Mouse (Mus musculus) lung, embryonic 15.5 days (tissue): ENCODE results near the gene Palld. TPM values are rescaled to one million over a fixed set of nuclear protein-coding genes. Genes with fewer than 3 reads are reported as not detected.

ENCODE experiments used
- ATAC-seq: fragments of 200-750 bp; cut with Nextera tagmentation; 2 replicates; pipeline ENCODE4 v1.8.0; 2017; ENCODE audit warnings: moderate number of reproducible peaks, borderline replicate concordance; ENCODE audit not compliant: low FRiP score, low TSS enrichment; ENCODE audit errors: extremely low read depth
- H3K27ac ChIP-seq: fragments of 300-500 bp; sonication (generic); 2 replicates; pipeline ENCODE4 v1.5.1; 2015; ENCODE audit warnings: moderate library complexity, mild to moderate bottlenecking, inconsistent platforms
- H3K27me3 ChIP-seq: fragments of 300-500 bp; sonication (generic); 2 replicates; pipeline ENCODE4 v1.6.1; 2015; ENCODE audit warnings: inconsistent platforms
- H3K36me3 ChIP-seq: fragments of 300-500 bp; sonication (generic); 2 replicates; pipeline ENCODE4 v1.6.1; 2015; ENCODE audit warnings: inconsistent platforms
- H3K4me1 ChIP-seq: fragments of 300-500 bp; sonication (generic); 2 replicates; pipeline ENCODE4 v1.6.1; 2015; ENCODE audit warnings: inconsistent platforms
- H3K4me2 ChIP-seq: fragments of 300-500 bp; sonication (generic); 2 replicates; pipeline ENCODE4 v1.6.1; 2015; ENCODE audit warnings: inconsistent platforms, mild to moderate bottlenecking, moderate library complexity
- H3K4me3 ChIP-seq: fragments of 300-500 bp; sonication (generic); 2 replicates; pipeline ENCODE4 v1.5.1; 2015; ENCODE audit warnings: mild to moderate bottlenecking, inconsistent platforms
- H3K9ac ChIP-seq: fragments of 300-500 bp; sonication (generic); 2 replicates; pipeline ENCODE4 v1.6.1; 2015; ENCODE audit warnings: inconsistent platforms
- H3K9me3 ChIP-seq: fragments of 300-500 bp; sonication (generic); 2 replicates; pipeline ENCODE4 v1.6.1; 2016; ENCODE audit warnings: inconsistent platforms
- WGBS: fragments of 180-500 bp; shearing (Covaris S2); methylation state at CpG from one replicate; pipeline ENCODE4 v1.1.7; 2015; 5-methylcytosine and 5-hydroxymethylcytosine counted together
- polyA plus RNA-seq: library from polyadenylated mRNA; unstranded; fragments of >200 nt; fragmentation: Nextera tagmentation; extraction: Ambion mirVana; gene quantifications from 2 replicates; pipeline ENCODE4 v1.2.1, GENCODE M21; 2015

Palld gene
- polyA plus RNA-seq, 1 experiment from 2014 or later = 96.5 TPM

DNA sequence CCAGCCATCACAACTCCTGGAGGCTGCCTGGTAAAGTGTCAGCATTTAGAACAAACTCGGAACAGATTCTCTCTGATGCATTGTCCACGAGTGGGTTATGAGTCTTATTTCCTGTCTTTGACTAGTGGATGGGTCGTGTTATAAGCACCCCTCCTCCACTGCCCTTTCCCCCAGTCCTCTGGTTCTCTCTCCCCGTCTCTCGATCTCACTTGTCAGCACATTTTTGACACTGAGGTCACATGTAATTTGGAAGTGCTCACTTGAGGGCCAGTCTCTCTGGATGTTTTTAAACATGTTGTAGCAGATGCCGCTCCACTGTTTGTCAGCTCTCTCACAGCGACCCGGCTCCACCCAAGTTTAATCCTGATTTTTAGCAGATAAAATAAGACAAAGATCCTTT is 237.5 kb downstream of the Palld start:
- no peak overlapping the region for H3K4me2 ChIP-seq
- peaks cover 32% of the 10 kb centered on the region for H3K4me1 ChIP-seq
- no peak overlapping the region for H3K9ac ChIP-seq
- no peaks in the 10 kb centered on the region for H3K9me3 ChIP-seq
- 20% methylated on average over 8 of the region's 8 CpGs for WGBS
- no peaks in the 10 kb centered on the region for H3K27me3 ChIP-seq
- no peaks in the 10 kb centered on the region for H3K36me3 ChIP-seq
- H3K4me3 ChIP-seq = no peak overlapping the region
- ATAC-seq = peak; percentile 86; the same call in 1 of the 2 replicates
- H3K27ac ChIP-seq = peak overlapping the region; percentile 76

DNA sequence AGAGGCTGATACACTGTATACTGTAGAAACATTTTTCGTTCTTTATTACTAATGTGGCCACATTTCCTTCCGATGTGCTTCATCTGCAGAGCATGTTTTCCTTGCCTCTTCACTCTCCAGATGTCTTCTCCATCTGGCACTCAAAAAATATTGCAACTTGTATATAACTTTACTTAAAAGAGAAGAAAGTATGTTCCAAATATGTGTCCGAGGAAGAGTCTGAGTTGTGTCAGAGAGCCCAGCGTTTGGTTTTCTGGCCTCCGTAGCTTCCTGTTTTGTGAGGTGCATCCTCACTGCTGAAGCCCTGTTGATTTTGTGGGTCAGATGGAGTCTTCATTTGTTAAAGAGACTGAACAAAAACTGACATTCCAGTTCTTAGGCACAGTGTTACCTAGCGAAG is 238.3 kb downstream of the Palld start:
- Histone ChIP-seq H3K36me3 (no peaks in the 10 kb centered on the region), H3K4me2 (no peak overlapping the region), H3K4me1 (peaks cover 32% of the 10 kb centered on the region), H3K27ac (peak overlapping the region; percentile 76), H3K9ac (no peak overlapping the region), H3K4me3 (no peak overlapping the region), H3K27me3 (no peaks in the 10 kb centered on the region), H3K9me3 (no peaks in the 10 kb centered on the region)
- ATAC-seq = peak; percentile 7; the same call in 1 of the 2 replicates
- WGBS = 58% methylated on average over 6 of the region's 6 CpGs

DNA sequence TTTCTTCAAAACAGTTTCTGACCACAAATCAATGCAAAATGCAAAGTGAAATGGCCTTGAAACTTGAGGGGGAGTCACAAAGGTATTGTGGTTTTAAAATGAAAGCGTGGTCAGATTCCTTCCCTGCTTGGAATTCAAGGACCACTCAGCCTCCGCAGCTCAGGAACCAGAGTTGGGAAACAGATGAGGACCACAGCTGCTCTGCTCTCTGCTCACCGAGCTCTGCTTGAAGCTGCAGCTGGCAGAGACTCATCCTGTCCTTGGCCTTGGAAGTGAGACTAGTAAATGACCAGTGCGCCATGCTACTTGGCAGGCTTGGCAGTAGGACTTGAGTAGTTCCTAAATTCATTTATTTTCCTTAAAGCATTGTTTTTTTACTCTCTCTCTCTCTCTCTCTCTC is 239.7 kb downstream of the Palld start:
- no peaks in the 10 kb centered on the region for H3K27me3 ChIP-seq
- peaks cover 32% of the 10 kb centered on the region for H3K4me1 ChIP-seq
- ATAC-seq = no peak
- H3K27ac ChIP-seq = peak overlapping the region; percentile 35; the same call in 1 of the 2 replicates
- no peak overlapping the region for H3K4me3 ChIP-seq
- no peak overlapping the region for H3K9ac ChIP-seq
- H3K9me3 ChIP-seq = no peaks in the 10 kb centered on the region
- no peak overlapping the region for H3K4me2 ChIP-seq
- no peaks in the 10 kb centered on the region for H3K36me3 ChIP-seq
- 49% methylated on average over 4 of the region's 4 CpGs for WGBS

DNA sequence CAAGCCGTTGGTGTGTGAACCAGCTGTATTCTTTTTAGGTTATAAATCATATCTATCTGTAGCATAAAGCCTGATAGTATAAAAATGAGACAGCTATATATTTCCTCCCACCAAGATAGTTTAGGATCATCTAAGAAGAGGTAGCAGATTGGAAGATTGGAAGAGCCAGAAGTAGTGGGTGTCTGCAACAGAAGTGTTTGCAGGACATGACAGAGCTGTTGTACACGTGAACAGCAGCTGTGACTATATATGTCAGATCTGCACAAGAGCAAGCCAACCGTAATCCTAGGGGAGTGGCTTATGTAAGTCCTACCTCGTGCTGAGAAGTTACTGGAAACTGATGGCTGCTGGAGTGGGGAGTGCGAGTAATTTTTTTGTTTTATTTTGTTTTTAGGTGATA is 240.9 kb downstream of the Palld start:
- Histone ChIP-seq H3K36me3 (no peaks in the 10 kb centered on the region), H3K4me3 (no peak overlapping the region), H3K27ac (no peak overlapping the region), H3K27me3 (no peaks in the 10 kb centered on the region), H3K4me1 (peaks cover 27% of the 10 kb centered on the region), H3K9me3 (no peaks in the 10 kb centered on the region), H3K4me2 (no peak overlapping the region), H3K9ac (no peak overlapping the region)
- 61% methylated on average over 5 of the region's 5 CpGs for WGBS
- no peak for ATAC-seq

DNA sequence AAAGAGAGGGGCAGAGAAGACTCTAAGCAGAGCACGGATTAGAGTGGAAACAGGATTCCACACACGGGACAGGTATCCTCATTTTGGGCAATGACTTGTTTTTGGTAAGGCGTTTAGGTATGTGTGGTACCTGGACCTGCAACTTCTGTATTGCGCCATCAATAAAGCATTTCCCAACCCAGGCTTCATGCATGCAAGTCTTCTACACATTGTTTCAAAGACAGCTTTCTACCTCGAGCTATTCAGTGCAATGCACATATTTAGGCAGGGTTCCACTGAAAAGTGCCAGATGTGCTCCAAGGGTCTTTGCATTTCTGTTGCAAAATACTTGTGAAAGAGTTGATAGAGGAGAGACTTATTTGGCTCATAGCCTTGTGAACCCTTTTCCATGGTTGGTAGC is 241.5 kb downstream of the Palld start:
- H3K27ac ChIP-seq = no peak overlapping the region
- no peak overlapping the region for H3K9ac ChIP-seq
- no peaks in the 10 kb centered on the region for H3K27me3 ChIP-seq
- 83% methylated on average over 5 of the region's 5 CpGs for WGBS
- no peak overlapping the region for H3K4me2 ChIP-seq
- no peaks in the 10 kb centered on the region for H3K36me3 ChIP-seq
- ATAC-seq = no peak
- no peak overlapping the region for H3K4me3 ChIP-seq
- peaks cover 26% of the 10 kb centered on the region for H3K4me1 ChIP-seq
- H3K9me3 ChIP-seq = no peaks in the 10 kb centered on the region

DNA sequence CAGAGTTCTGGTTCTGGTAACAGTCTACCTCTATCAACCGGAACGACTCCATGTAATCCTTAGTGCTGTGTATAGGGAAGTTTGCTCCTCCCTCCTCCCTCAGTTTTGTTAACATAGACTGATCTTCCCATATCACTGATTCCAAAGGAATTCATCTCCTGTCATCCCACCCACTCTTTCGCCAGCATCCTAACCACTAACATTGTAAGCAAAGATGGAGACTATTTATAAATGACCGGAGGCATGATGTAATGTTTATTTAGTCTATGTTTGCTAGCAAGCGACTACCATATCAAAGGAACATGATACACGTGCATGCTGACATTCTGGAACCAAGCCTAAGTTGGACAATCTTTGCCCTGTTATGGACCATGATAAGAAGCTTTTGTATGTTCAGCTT is 250.5 kb downstream of the Palld start:
- Histone ChIP-seq H3K4me1 (peaks cover 11% of the 10 kb centered on the region; the same call in 1 of the 2 replicates), H3K4me3 (no peak overlapping the region), H3K36me3 (no peaks in the 10 kb centered on the region), H3K27ac (no peak overlapping the region), H3K9me3 (no peaks in the 10 kb centered on the region), H3K27me3 (no peaks in the 10 kb centered on the region), H3K9ac (no peak overlapping the region), H3K4me2 (no peak overlapping the region)
- ATAC-seq = peak; percentile 60
- WGBS = 25% methylated on average over 6 of the region's 6 CpGs

DNA sequence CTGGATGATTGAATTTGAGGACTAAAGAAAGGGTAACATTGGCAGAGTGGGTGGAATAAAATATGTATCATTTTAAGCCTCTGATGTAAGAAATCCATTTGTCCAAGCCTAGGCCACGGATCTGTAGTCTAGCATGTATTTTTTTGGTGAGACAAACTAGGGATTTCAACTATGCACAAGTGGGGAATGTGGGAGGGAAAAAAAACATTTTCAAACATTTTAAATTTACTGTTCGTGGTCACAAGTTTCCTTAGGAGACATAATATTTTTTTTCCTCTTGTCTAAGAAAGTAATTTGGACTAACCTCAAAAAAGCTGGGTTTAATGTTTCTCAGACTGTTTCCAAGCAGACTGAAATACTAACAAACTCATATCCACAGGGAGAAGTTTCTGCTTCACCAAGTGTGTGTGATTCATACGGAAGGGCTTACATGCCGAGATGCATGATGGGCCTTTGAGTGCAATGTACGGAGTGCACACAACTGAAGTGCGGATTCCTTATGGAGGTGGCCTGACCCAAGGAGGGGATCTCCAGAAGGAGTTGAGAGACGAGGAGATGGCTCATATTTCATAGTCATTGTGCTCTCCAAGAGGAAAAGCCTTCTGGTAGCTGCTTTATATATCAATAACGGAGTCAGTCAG is 256.2 kb downstream of the Palld start:
- ATAC-seq = peak; percentile 47; the same call in 1 of the 2 replicates
- H3K27ac ChIP-seq = peak overlapping the region; percentile 12
- peaks cover 24% of the 10 kb centered on the region for H3K4me1 ChIP-seq
- H3K4me3 ChIP-seq = no peak overlapping the region
- H3K4me2 ChIP-seq = no peak overlapping the region
- WGBS = 36% methylated on average over 8 of the region's 8 CpGs
- H3K9me3 ChIP-seq = no peaks in the 10 kb centered on the region
- H3K36me3 ChIP-seq = no peaks in the 10 kb centered on the region
- no peak overlapping the region for H3K9ac ChIP-seq
- H3K27me3 ChIP-seq = no peaks in the 10 kb centered on the region

DNA sequence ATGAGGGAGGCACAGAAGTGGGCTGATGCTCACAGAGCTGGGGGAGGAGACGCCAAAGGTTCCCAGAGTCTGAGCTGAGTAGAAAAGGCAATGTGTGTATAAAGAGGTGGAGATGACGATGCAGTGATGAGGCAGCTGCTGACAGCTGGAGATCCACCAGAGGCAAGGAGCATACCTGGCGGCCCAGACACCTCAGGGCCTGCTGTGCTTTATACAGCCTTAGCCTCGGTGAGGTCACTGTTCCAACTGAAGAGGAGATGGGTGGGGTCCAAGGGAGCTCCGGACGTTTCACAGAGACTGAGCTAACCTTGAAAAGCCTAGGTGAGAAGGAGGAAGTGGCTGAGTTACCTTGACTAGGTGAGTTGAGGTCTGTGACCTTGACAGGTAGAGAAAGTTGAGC is 256.8 kb downstream of the Palld start:
- H3K4me3 ChIP-seq = no peak overlapping the region
- no peaks in the 10 kb centered on the region for H3K9me3 ChIP-seq
- no peaks in the 10 kb centered on the region for H3K36me3 ChIP-seq
- peaks cover 30% of the 10 kb centered on the region for H3K4me1 ChIP-seq
- WGBS = 73% methylated on average over 6 of the region's 6 CpGs
- no peak overlapping the region for H3K4me2 ChIP-seq
- H3K27me3 ChIP-seq = no peaks in the 10 kb centered on the region
- H3K9ac ChIP-seq = no peak overlapping the region
- peak overlapping the region; percentile 50 for H3K27ac ChIP-seq
- ATAC-seq = no peak

DNA sequence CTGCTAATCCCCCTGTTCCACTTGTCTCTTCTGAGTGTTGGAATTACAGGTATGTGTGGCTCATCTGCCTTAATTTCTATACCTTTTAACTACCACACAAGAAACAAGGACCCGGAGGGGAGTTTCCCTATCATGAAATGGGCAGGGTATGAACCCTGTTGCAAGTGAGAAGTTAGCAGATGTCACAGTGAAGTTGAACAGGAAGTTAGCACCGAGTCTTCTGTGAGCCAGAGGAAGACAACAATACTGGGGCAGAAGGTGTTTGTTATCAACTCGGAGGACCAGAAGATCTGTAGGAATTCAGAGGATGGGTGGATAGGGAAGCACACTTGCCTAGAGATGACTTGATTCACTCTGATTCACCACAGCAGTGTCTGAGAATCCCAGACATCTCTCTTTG is 259.3 kb downstream of the Palld start:
- H3K36me3 ChIP-seq = no peaks in the 10 kb centered on the region
- H3K27ac ChIP-seq = no peak overlapping the region
- H3K9me3 ChIP-seq = no peaks in the 10 kb centered on the region
- H3K27me3 ChIP-seq = no peaks in the 10 kb centered on the region
- 54% methylated on average over 3 of the region's 3 CpGs for WGBS
- H3K9ac ChIP-seq = no peak overlapping the region
- peaks cover 37% of the 10 kb centered on the region for H3K4me1 ChIP-seq
- no peak overlapping the region for H3K4me2 ChIP-seq
- ATAC-seq = no peak
- H3K4me3 ChIP-seq = no peak overlapping the region

DNA sequence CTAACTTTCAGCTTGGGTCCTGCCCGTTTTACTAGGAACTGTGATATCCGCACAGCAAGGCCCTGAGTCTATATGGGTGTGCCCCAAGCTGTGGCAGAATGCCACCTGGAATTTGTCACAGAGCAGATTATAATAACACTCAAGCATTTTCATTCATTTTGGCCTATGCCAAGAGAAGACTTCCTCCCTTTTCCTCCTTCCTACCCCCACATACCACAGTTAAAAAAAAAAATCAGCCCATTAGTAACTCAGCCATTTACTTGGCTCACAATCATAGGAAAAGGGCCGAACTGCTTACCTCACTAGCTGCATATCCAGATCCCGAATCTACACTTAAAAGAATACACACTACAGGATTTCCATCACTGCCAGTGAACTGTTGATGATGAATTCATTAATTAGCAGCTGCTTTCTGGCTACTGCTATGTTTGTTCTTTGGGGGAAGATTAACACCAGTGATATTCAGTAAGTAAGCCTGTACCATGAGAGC is 260.1 kb downstream of the Palld start:
- WGBS = 27% methylated on average over 4 of the region's 4 CpGs
- peak; percentile 48; the same call in 1 of the 2 replicates for ATAC-seq
- H3K9ac ChIP-seq = no peak overlapping the region

DNA sequence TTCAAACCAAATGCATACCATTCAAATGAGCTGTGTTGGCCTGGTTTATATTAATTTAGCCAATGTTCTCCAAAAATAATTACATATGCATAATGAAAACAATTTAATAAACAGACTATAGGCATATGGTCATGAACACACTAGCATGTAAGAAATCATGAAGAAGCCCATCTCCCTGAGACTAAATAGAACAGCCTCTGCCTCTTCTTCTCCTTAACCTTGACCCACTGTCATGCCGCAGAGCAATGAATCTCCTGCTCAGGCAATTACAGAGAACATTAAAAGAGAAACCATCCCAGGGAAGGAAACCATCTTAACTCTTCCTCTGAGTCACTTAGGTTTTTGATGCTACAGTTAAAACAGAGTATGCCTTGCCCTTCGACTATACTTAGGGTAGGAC is 262.9 kb downstream of the Palld start:
- no peak overlapping the region for H3K4me3 ChIP-seq
- ATAC-seq = no peak
- H3K4me1 ChIP-seq = peaks cover 33% of the 10 kb centered on the region
- H3K36me3 ChIP-seq = no peaks in the 10 kb centered on the region
- no peaks in the 10 kb centered on the region for H3K9me3 ChIP-seq
- H3K9ac ChIP-seq = no peak overlapping the region
- no peaks in the 10 kb centered on the region for H3K27me3 ChIP-seq
- no peak overlapping the region for H3K27ac ChIP-seq
- WGBS = 83% methylated on average over 2 of the region's 2 CpGs
- H3K4me2 ChIP-seq = no peak overlapping the region

More for the DNA sequence above, 260.1 kb downstream of the Palld start:
- no peaks in the 10 kb centered on the region for H3K9me3 ChIP-seq
- H3K27me3 ChIP-seq = no peaks in the 10 kb centered on the region
- no peak overlapping the region for H3K4me2 ChIP-seq
- no peak overlapping the region for H3K4me3 ChIP-seq
- no peaks in the 10 kb centered on the region for H3K36me3 ChIP-seq
- H3K4me1 ChIP-seq = peaks cover 37% of the 10 kb centered on the region
- peak overlapping the region; percentile 38 for H3K27ac ChIP-seq

DNA sequence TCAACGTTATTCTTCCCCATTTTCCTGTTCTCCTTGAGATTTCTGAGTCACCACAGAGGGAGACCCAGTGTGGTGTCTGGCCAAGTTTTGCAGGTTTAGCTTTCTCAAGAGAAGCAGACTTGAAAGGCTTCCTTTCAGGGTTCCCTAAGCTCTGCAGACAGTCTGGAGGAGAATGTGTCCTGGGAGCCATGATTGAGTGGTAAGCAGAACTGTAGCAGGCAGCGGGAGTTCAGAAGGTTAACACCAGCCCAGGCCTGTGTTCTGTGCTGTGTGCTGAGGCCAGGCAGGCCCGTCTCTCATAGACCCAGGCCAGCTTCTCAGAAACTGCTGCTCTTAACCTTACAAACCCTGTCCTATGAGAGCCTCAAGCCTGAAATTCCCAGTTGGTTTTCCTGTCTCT is 263.5 kb downstream of the Palld start:
- Histone ChIP-seq H3K4me3 (no peak overlapping the region), H3K27ac (peak overlapping the region; percentile 61), H3K27me3 (no peaks in the 10 kb centered on the region), H3K9me3 (no peaks in the 10 kb centered on the region), H3K36me3 (no peaks in the 10 kb centered on the region), H3K4me1 (peaks cover 33% of the 10 kb centered on the region), H3K9ac (no peak overlapping the region), H3K4me2 (no peak overlapping the region)
- 31% methylated on average over 3 of the region's 3 CpGs for WGBS
- ATAC-seq = peak; percentile 44; the same call in 1 of the 2 replicates
